Mouse (Mus musculus) R1 (cell line): ENCODE results near the gene Cfap298.

Experiments
- DNase-seq: peaks from one replicate; pipeline ENCODE4 v3.0.0-alpha.2; 2018; ENCODE audit warnings: low read depth, low spot score

Gene Cfap298

GRCm38 (mm10) chr16:90934687-90935328 is at the start of gene Cfap298:
Gene Cfap298, minus strand, starts transcription at chr16:90935114.
- DNase-seq = peak; percentile 98

- no peak for DNase-seq
Observed at GRCm38 (mm10) chr16:90971004-90971403, 36.1 kb upstream of the Cfap298 start.

- no peak for DNase-seq
Observed at GRCm38 (mm10) chr16:90966241-90966640, 31.3 kb upstream of the Cfap298 start.

GRCm38 (mm10) chr16:90964302-90964701 is 29.4 kb upstream of the Cfap298 start:
- DNase-seq = no peak

- DNase-seq = no peak
Observed at GRCm38 (mm10) chr16:90963866-90964265, 29.0 kb upstream of the Cfap298 start.

- DNase-seq = no peak
Observed at GRCm38 (mm10) chr16:90963231-90963630, 28.3 kb upstream of the Cfap298 start.

GRCm38 (mm10) chr16:90958301-90959085 is 23.6 kb upstream of the Cfap298 start:
- DNase-seq = no peak

- DNase-seq = no peak
Observed at GRCm38 (mm10) chr16:90955494-90955893, 20.6 kb upstream of the Cfap298 start.

- DNase-seq = peak; percentile 48
Observed at GRCm38 (mm10) chr16:90953770-90954169, 18.9 kb upstream of the Cfap298 start.

- no peak for DNase-seq
Observed at GRCm38 (mm10) chr16:90953147-90953546, 18.2 kb upstream of the Cfap298 start.

- no peak for DNase-seq
Observed at GRCm38 (mm10) chr16:90950354-90950963, 15.5 kb upstream of the Cfap298 start.

- DNase-seq = no peak
Observed at GRCm38 (mm10) chr16:90946977-90947376, 12.1 kb upstream of the Cfap298 start.

- DNase-seq = no peak
Observed at GRCm38 (mm10) chr16:90941246-90941645, 6.3 kb upstream of the Cfap298 start.

- DNase-seq = peak; percentile 71
Observed at GRCm38 (mm10) chr16:90934193-90934686, 674 bp downstream of the Cfap298 start.

GRCm38 (mm10) chr16:90933534-90934176 is 1.3 kb downstream of the Cfap298 start:
- DNase-seq = no peak

GRCm38 (mm10) chr16:90927446-90927845 is 7.5 kb downstream of the Cfap298 start:
- DNase-seq = no peak

- DNase-seq = peak; percentile 62
Observed at GRCm38 (mm10) chr16:90925461-90925860, 9.5 kb downstream of the Cfap298 start.

- DNase-seq = peak; percentile 84
Observed at GRCm38 (mm10) chr16:90924606-90925370, 10.1 kb downstream of the Cfap298 start.

- no peak for DNase-seq
Observed at GRCm38 (mm10) chr16:90921471-90922159, 13.3 kb downstream of the Cfap298 start.

- no peak for DNase-seq
Observed at GRCm38 (mm10) chr16:90917156-90917555, 17.8 kb downstream of the Cfap298 start.
